Mouse (Mus musculus) embryonic stem cell, embryonic (primary cell): ENCODE results near the gene Itga2b.

Source experiments
- CTCF ChIA-PET, 4 experiments: fragments of 300-600 bp in 2 of 4; fragments of 350-600 bp in 2 of 4; sonication (Branson Sonifier 250); formaldehyde crosslinking; loops; one replicate each; lab custom pipeline; 2022; ENCODE audit warnings: inconsistent platforms in 2 of 4; lab: Charles Lee
- POLR2A ChIA-PET, 4 experiments: fragments of 300-600 bp in 2 of 4; fragments of 350-600 bp in 2 of 4; sonication (Branson Sonifier 250); formaldehyde crosslinking; loops; one replicate each; lab custom pipeline; 2022; ENCODE audit warnings: antibody characterized with exemption in 4 of 4, inconsistent platforms in 1 of 4; lab: Charles Lee

The Itga2b gene

DNA sequence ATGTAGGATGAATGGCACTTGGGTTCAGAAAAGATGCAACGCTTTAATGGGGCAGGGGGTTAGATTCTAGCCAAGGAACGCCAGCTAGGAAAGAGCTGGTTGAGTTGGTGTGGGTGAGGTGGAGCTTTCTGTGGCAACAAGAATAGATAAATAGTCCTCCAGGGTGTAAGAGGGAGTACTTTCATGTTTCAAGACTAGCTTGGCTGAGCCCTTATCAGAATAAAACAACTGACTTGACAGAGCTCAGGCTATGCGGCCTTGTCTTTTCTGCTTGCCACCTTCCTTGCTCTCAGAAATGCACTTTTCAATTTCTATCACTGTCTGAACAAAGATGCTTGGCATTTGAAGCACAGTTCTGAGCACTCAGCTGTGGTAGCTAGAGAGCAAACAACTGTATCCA lies 5.1 kb upstream of the Itga2b start:
- CTCF ChIA-PET = interaction anchor here in 1 of 4 experiments (0.6 to 0.8 kb wide), 2 partner anchors 12 to 35 kb away, joined by 4 read pairs; no protein-coding TSS in a partner anchor
- POLR2A ChIA-PET = interaction anchor here in 3 of 4 experiments (0.6 to 6.4 kb wide), 5 partner anchors 7 to 174 kb away, joined by 3 to 44 read pairs (median 3); partner anchors contain the start of gene Itga2b (in 1 of the 3)

- CTCF ChIA-PET = interaction anchor here (0.5 to 2.4 kb wide), 32 partner anchors 10 to 865 kb away, joined by 3 to 24 read pairs (median 4); partner anchors contain the start of genes BC030867 (in 2 of the 4) and Fam171a2 (in 2 of the 4)
- POLR2A ChIA-PET = interaction anchor here in 3 of 4 experiments (0.6 to 5.1 kb wide), 70 partner anchors 8 to 666 kb away, joined by 3 to 51 read pairs (median 4); partner anchors contain the start of genes Gpatch8 (in 3 of the 3), BC030867 (in 2 of the 3), Fam171a2 (in 2 of the 3) and Grn (in 2 of the 3)
Measured at GRCm38 (mm10) chr11:102467041-102467631, 2.8 kb downstream of the Itga2b start.

DNA sequence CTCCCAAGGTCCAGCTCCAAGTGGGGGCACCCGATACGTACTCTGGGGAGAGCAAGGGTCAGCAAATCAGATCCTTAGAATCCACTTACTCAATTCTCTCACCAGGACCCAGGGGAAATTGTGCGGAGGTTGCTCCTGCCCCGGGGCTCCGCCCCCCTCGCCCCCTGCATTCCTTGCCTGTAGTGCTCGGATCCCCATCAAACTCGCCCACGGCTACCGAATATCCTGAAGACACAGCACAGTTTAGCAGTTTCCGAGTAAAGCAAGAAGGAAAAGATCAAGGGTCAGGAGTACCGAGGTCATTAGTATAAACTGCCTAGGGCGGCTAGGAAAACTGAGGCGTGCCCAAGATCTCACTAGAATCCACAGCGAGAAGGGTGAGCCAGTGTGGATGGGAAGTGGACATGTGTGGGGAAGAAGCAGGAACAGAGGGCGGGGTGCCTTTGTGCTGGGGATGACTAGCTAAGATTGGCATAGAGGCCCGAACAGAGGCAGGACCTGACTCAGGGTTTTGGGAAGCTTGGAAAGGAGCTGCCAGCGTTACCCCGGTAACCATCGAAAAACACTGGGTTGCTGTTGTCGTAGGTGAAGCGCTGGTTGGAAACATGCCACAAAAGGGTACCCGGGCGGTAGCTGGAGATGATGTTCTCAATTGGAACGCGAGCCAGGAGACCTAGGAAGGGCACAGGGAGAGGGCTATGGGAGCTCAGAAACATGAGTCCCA lies 4.0 kb downstream of the Itga2b start:
- CTCF ChIA-PET = interaction anchor here in 3 of 4 experiments (0.5 to 2.4 kb wide), 10 partner anchors 8 to 217 kb away, joined by 3 to 24 read pairs (median 6); partner anchors contain the start of genes BC030867 (in 1 of the 3) and Fam171a2 (in 1 of the 3)

DNA sequence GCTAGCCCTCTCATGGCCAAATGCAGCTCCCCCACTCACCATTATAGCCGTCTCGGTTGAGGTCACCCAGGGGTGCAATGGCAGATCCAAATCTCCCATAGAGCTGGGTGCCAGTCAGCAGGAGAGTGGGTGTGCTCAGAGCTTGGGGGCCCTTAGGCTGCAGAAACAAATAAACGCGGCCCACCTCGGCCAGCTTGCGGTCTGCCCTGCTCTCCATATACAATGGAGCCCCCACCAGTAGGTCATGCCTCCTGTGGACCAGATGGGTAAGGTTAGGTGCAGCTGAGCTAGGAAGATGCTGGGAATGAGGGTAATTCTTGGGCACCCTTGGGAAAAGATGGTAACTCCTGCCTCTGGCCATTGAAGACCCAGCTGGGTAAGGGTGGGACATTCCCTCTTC lies 5.0 kb downstream of the Itga2b start:
- CTCF ChIA-PET = no interaction called here
- POLR2A ChIA-PET = interaction anchor here in 2 of 4 experiments (0.5 to 4.6 kb wide), 7 partner anchors 8 to 146 kb away, joined by 3 to 51 read pairs (median 4); partner anchors contain the start of genes Slc25a39 (in 1 of the 2) and Ubtf (in 1 of the 2)

More for the DNA sequence above, 4.0 kb downstream of the Itga2b start:
- POLR2A ChIA-PET = interaction anchor here in 3 of 4 experiments (0.5 to 5.1 kb wide), 27 partner anchors 8 to 648 kb away, joined by 3 to 51 read pairs (median 5); partner anchors contain the start of genes Fam171a2 (in 2 of the 3), Atxn7l3 (in 1 of the 3), Grn (in 1 of the 3) and Slc25a39 (in 1 of the 3)

- ChIA-PET POLR2A (interaction anchor here in 1 of 4 experiments (2.8 kb wide), 1 partner anchor 54 kb away, joined by 17 read pairs; the partner anchor contains the start of gene Slc25a39), CTCF (interaction anchor here in 1 of 4 experiments (1.1 kb wide), 1 partner anchor 15 kb away, joined by 3 read pairs; the partner anchor contains the start of gene Fam171a2)
Measured at GRCm38 (mm10) chr11:102461764-102462163, 8.2 kb downstream of the Itga2b start.

DNA sequence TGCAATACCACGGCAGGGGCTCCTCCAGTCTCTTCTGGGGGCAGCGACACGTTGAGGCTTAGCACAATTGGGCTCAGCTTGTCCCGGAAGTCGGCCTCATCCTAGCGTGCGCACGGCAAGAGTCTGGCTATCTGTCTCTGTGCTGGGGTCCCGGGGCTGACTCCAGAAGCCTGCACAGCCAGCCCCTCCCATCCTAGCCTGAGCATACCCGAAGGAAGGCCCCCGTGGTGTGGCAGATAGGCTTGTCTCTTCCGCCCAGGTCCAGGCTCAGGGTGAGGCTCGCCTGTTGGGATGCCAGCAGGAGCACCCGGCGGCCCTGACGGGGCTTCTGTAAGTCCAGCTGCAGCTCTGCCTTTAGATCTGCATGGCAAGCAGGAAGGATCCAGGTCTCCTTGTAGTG lies 9.4 kb downstream of the Itga2b start:
- POLR2A ChIA-PET = interaction anchor here in 3 of 4 experiments (0.6 to 2.8 kb wide), 7 partner anchors 12 to 52 kb away, joined by 3 to 17 read pairs (median 3); partner anchors contain the start of genes Fam171a2 (in 1 of the 3) and Slc25a39 (in 1 of the 3)
- CTCF ChIA-PET = interaction anchor here in 3 of 4 experiments (0.5 to 2.2 kb wide), 10 partner anchors 14 to 422 kb away, joined by 3 to 9 read pairs (median 4); partner anchors contain the start of genes Fam171a2 (in 2 of the 3) and Fzd2 (in 1 of the 3)

DNA sequence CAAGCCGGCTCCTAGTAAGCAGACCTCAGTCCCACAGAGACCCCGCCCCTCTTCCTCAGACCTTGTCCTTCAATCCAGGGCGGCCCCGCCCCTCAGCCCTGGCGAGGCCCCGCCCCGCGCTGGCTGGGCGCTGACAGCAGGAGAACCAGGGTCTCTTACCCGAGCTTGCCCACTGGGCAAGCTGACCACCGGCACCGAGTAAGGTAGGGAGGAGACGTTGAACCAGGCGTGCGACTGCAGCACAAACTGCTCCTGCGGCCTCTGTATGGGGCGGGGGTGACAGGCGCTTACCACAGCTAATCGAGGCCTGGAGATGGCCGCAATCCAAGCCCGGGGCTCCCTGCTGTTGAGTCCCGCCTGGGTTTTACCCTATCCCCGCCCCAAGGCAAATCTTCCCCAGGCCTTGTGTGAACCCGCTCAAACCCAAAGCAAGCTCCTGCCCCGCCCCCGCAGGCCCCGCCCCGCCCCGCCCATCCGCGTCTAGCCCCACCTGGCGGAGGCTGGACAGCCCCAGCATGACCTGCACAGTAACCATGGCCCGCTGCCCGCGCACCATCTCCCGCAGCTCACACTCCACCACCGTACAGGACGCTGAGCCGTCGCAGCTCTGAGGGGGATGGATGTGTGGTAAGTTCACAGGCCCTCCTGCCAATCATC lies 14.1 kb downstream of the Itga2b start:
- ChIA-PET POLR2A (interaction anchor here in 3 of 4 experiments (0.6 to 4.6 kb wide), 33 partner anchors 10 to 561 kb away, joined by 3 to 51 read pairs (median 3); partner anchors contain the start of genes Slc25a39 (in 3 of the 3), Fam171a2 (in 2 of the 3), G6pc3 (in 1 of the 3) and Hdac5 (in 1 of the 3)), CTCF (interaction anchor here (0.6 to 4.2 kb wide), 33 partner anchors 8 to 608 kb away, joined by 3 to 27 read pairs (median 4); partner anchors contain the start of genes Fam171a2 (in 3 of the 4), BC030867 (in 2 of the 4), Grn (in 2 of the 4) and Fzd2 (in 1 of the 4))

DNA sequence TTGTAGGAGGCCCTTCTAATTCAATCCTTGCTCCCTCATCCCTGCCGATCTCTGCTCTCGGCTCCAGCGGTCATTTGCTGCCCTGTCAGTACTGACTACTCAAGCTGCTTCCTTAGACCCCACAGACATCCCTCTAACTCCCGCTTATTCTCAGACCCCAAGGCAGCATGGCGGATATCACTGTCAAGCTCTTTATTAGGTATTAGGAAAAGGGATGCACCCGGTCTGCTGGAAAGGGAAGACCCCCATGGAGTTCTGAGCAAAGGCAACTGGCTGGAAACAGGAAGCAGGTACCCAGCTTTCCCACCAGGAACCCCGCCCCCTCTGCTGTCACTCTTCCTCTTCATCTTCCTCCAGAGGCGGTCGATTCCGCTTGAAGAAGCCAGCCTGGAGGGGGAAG lies 16.8 kb downstream of the Itga2b start:
- ChIA-PET POLR2A (interaction anchor here (0.6 to 2.1 kb wide), 8 partner anchors 9 to 610 kb away, joined by 3 to 13 read pairs (median 6); partner anchors contain the start of genes Grn (in 1 of the 4) and Slc25a39 (in 1 of the 4)), CTCF (interaction anchor here (0.6 to 2.0 kb wide), 6 partner anchors 15 to 261 kb away, joined by 3 to 10 read pairs (median 4); partner anchors contain the start of gene Fzd2 (in 1 of the 4))

DNA sequence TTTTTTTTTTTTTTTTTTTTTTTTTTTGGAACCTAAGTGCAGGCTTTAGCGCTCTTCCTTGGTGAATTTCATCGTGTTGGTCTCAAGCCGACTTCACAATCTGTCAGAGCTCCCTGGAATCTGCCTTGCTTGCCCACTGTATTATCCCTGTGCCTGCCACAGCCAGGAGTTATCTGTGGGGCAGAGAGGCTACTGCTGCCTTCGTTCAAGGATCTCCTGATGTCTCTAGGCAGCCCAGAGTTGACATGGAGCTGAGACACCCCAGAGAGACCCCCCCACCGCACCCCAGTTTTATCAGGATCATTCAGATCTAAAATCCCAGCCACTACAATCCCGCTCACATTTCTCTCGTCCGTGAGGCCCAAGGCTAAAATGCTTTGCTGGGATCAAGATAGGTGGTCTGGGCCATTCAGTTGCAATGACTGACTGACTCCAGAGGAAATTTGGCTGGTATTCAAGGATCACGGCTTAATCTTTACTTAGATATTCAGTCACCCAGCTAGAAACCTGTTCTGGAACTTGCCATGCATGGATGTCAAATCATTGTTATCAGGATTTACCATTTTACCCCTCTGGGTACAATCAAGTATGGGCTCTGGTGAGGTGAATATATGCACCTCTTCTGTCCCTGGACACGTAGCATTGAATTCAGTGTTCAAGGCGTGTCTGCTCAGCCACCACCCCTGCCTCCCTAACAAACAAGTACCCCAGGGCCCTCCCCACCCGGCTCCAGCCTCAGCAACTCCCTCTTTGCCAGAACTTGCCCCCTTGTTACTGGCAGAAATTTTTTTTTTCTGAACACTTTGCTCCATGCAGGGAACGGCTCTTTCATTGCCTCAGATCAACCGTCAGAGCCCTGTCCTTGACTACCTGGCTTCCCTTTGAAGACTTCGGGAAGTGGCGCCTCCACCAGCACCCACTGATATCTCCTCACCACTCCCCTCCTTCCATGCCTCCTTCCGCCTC lies 20.6 kb downstream of the Itga2b start:
- ChIA-PET POLR2A (interaction anchor here in 3 of 4 experiments (0.7 to 6.2 kb wide), 10 partner anchors 10 to 806 kb away, joined by 3 to 44 read pairs (median 6); partner anchors contain the start of genes Grn (in 2 of the 3) and Slc25a39 (in 1 of the 3)), CTCF (interaction anchor here (0.6 to 5.5 kb wide), 9 partner anchors 8 to 535 kb away, joined by 3 to 86 read pairs (median 9); partner anchors contain the start of gene Grn (in 1 of the 4))

DNA sequence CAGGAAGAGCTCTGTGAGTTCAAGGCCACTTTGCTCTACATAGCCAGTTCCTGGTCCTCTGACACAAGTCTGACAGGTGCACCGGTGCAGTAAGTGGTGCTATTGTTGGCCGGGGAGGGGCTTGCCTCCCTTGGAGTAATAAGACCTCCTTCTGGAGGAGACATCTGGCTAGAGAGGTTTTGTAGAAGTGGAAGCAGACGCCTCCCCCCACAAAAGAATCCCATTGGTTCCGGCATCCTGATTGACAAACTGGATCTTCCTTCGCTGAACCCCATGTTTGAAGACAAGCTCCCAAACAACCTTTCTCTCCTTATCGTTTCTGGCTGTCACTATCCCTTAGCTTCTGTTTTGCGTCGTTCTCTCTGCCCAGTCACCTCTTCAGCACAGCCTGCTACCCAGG lies 21.6 kb downstream of the Itga2b start:
- CTCF ChIA-PET = interaction anchor here (0.5 to 5.5 kb wide), 24 partner anchors 8 to 536 kb away, joined by 3 to 86 read pairs (median 5); partner anchors contain the start of genes Asb16 (in 1 of the 4), BC030867 (in 1 of the 4) and Grn (in 1 of the 4)
- POLR2A ChIA-PET = interaction anchor here (0.5 to 6.2 kb wide), 20 partner anchors 10 to 668 kb away, joined by 3 to 44 read pairs (median 5); partner anchors contain the start of genes Grn (in 2 of the 4), Slc25a39 (in 2 of the 4), Gpatch8 (in 1 of the 4) and Hexim1 (in 1 of the 4)

DNA sequence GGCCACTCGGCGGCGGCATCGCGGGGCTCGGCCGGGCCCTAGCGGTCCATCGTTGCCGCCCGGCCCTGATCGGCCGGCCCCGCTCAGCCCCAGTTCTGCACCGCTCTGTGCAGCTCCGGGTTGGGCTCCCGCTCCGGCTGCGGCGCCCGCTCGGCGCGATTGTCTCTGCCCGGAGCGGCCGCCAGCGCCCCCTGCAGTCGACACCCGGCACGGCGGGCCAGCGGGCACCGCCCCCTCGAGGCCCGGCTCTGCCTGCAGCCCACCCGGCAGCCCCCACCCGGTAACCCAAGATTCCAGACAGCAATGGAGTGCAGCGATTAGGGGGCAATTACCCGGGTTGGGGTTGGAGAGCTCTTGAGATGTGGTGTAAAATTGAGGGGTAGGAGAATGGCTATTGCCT lies 22.4 kb downstream of the Itga2b start, which contains the start of gene Fam171a2:
Gene Fam171a2 (minus strand): TSS at position 186 of the 400 bp plus-strand sequence.
- ChIA-PET CTCF (interaction anchor here (0.6 to 5.5 kb wide), 69 partner anchors 8 to 1606 kb away, joined by 3 to 86 read pairs (median 4); partner anchors contain the start of genes BC030867 (in 2 of the 4), Asb16 (in 1 of the 4), Fzd2 (in 1 of the 4) and Grn (in 1 of the 4)), POLR2A (interaction anchor here (0.5 to 6.2 kb wide), 33 partner anchors 8 to 200 kb away, joined by 3 to 44 read pairs (median 4); partner anchors contain the start of genes Grn (in 2 of the 4), Slc25a39 (in 2 of the 4), Fzd2 (in 1 of the 4) and Gpatch8 (in 1 of the 4))

DNA sequence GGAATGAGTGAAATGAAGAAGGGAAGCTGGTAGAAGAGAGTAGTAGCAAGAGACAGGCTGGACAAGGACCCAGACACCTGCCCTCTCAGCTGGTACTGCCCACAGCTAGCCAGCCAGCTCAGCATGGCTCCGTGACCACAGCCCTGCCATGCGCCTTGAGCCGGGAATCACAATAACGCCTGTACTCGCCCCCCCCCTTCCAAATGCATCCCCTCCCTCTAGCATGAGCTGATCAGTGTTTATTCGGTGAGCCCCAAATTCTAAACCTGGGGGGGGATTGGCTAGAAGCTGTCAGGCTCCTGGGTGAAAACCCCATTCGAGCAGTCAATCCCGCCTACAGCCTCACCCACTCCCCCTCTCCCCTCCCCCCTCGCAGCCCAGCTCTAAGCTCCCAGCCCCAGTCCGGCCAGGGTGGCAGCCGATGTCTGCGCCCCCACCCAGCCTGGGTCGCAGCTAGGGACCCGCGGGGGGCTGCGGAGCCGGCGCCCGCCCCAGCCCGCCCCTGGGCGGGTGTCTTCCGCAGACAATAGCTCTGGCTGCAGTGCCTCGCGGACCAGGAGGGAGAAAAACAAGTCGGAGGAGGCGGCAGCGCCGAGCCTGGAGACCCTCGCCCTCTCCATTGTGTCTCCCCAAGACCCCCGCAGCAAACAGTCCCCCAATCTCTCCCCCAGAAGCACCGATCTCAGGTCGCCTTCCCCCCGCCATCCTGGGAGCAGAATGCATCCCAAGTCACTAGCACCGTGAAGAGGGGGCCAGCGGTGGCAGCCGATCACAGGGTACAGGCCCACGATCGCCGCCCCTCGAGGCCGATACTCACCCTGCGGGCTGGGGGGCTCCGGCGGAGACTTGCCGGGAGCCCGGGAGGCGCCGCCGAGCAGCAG lies 23.1 kb downstream of the Itga2b start:
- CTCF ChIA-PET = interaction anchor here (0.6 to 5.5 kb wide), 81 partner anchors 8 to 1605 kb away, joined by 3 to 86 read pairs (median 4); partner anchors contain the start of genes BC030867 (in 2 of the 4), Asb16 (in 1 of the 4), Fzd2 (in 1 of the 4) and Grn (in 1 of the 4)
- POLR2A ChIA-PET = interaction anchor here (0.6 to 6.2 kb wide), 53 partner anchors 8 to 364 kb away, joined by 3 to 44 read pairs (median 4); partner anchors contain the start of genes Grn (in 3 of the 4), BC030867 (in 2 of the 4), Rundc3a (in 2 of the 4) and Slc25a39 (in 2 of the 4)

- CTCF ChIA-PET = interaction anchor here (0.5 to 5.5 kb wide), 25 partner anchors 7 to 1020 kb away, joined by 3 to 86 read pairs (median 5); partner anchors contain the start of genes BC030867 (in 1 of the 4), Grn (in 1 of the 4), Itga2b (in 1 of the 4) and Tmub2 (in 1 of the 4)
- POLR2A ChIA-PET = interaction anchor here (0.6 to 6.2 kb wide), 46 partner anchors 8 to 929 kb away, joined by 3 to 44 read pairs (median 4); partner anchors contain the start of genes Grn (in 3 of the 4), BC030867 (in 2 of the 4), Rundc3a (in 2 of the 4) and Slc25a39 (in 2 of the 4)
Measured at GRCm38 (mm10) chr11:102445891-102446361, 24.0 kb downstream of the Itga2b start.
